Mouse (Mus musculus) thymus, postnatal 14 days (tissue): ENCODE measurements around the gene D130043K22Rik.

Source experiments
- DNase-seq: peaks from one replicate; pipeline ENCODE4 v3.0.0; 2021

D130043K22Rik gene

GRCm38 (mm10) chr13:24844983-24845955 lies at the start of gene D130043K22Rik:
Gene D130043K22Rik, plus strand, starts transcription at chr13:24845135.
- DNase-seq = peak; percentile 55

- no peak for DNase-seq
These were observed 46.2 kb upstream of the D130043K22Rik start for GRCm38 (mm10) chr13:24798686-24799085.

GRCm38 (mm10) chr13:24799378-24799777 lies 45.6 kb upstream of the D130043K22Rik start:
- no peak for DNase-seq

GRCm38 (mm10) chr13:24799925-24800673 lies 44.8 kb upstream of the D130043K22Rik start:
- peak; percentile 52 for DNase-seq

- DNase-seq = peak; percentile 99
These were observed 44.1 kb upstream of the D130043K22Rik start for GRCm38 (mm10) chr13:24800674-24801307.

- peak; percentile 80 for DNase-seq
These were observed 43.5 kb upstream of the D130043K22Rik start, which contains the start of gene BC005537 for GRCm38 (mm10) chr13:24801308-24801921. Gene BC005537, plus strand, starts transcription at chr13:24801657.

- DNase-seq = peak; percentile 46
These were observed 42.7 kb upstream of the D130043K22Rik start for GRCm38 (mm10) chr13:24802131-24802691.

- no peak for DNase-seq
These were observed 41.7 kb upstream of the D130043K22Rik start for GRCm38 (mm10) chr13:24803196-24803595.

- no peak for DNase-seq
These were observed 38.9 kb upstream of the D130043K22Rik start for GRCm38 (mm10) chr13:24806079-24806478.

- DNase-seq = no peak
These were observed 32.4 kb upstream of the D130043K22Rik start for GRCm38 (mm10) chr13:24812521-24812920.

GRCm38 (mm10) chr13:24814616-24815015 lies 30.3 kb upstream of the D130043K22Rik start:
- DNase-seq = no peak

- DNase-seq = no peak
These were observed 28.5 kb upstream of the D130043K22Rik start for GRCm38 (mm10) chr13:24816125-24817092.

- no peak for DNase-seq
These were observed 25.0 kb upstream of the D130043K22Rik start for GRCm38 (mm10) chr13:24819931-24820330.

GRCm38 (mm10) chr13:24822663-24823343 lies 22.1 kb upstream of the D130043K22Rik start:
- DNase-seq = no peak

- DNase-seq = no peak
These were observed 20.3 kb upstream of the D130043K22Rik start for GRCm38 (mm10) chr13:24824647-24825046.

GRCm38 (mm10) chr13:24825587-24825986 lies 19.3 kb upstream of the D130043K22Rik start:
- DNase-seq = no peak

GRCm38 (mm10) chr13:24826116-24826515 lies 18.8 kb upstream of the D130043K22Rik start:
- no peak for DNase-seq

- DNase-seq = peak; percentile 17
These were observed 14.1 kb upstream of the D130043K22Rik start for GRCm38 (mm10) chr13:24830756-24831352.

- DNase-seq = peak; percentile 97
These were observed 13.4 kb upstream of the D130043K22Rik start, which contains the start of the genes Acot13 and Tdp2 for GRCm38 (mm10) chr13:24831353-24832130. Gene Acot13, minus strand, starts transcription at chr13:24831540. Gene Tdp2, plus strand, starts transcription at chr13:24831679.
